Mouse (Mus musculus) limb, embryonic 14.5 days (tissue): Measurements from ENCODE around the gene Rubcnl. TPM values are rescaled to one million over a fixed set of nuclear protein-coding genes. Genes with fewer than 3 reads are reported as not detected.

Experiments
- ATAC-seq: fragments of 200-750 bp; cut with Nextera tagmentation; 2 replicates; pipeline ENCODE4 v1.8.0; 2017; ENCODE audit warnings: low read depth, moderate number of reproducible peaks, moderate TSS enrichment; ENCODE audit not compliant: low FRiP score
- DNase-seq: peaks from one replicate; pipeline ENCODE4 v3.0.0-alpha.2; 2015; ENCODE audit warnings: low spot score
- H3K27ac ChIP-seq: fragments of 300-500 bp; sonication (generic); replicated peaks from 2 replicates; pipeline ENCODE4 v1.5.1; 2014; ENCODE audit warnings: low read depth, mild to moderate bottlenecking, low read length, moderate library complexity, mixed read lengths
- H3K27me3 ChIP-seq: fragments of 300-500 bp; sonication (generic); 2 replicates; pipeline ENCODE4 v1.6.1; 2014; ENCODE audit warnings: low read length, mixed read lengths; ENCODE audit not compliant: control insufficient read depth, insufficient read depth
- H3K36me3 ChIP-seq: fragments of 300-500 bp; sonication (generic); 2 replicates; pipeline ENCODE4 v1.6.1; 2014; ENCODE audit warnings: mild to moderate bottlenecking, low read length, moderate library complexity, mixed read lengths; ENCODE audit not compliant: control insufficient read depth, insufficient read depth
- H3K4me1 ChIP-seq: fragments of 300-500 bp; sonication (generic); 2 replicates; pipeline ENCODE4 v1.6.1; 2014; ENCODE audit warnings: antibody characterized with exemption, low read length, mixed read lengths; ENCODE audit not compliant: control insufficient read depth, insufficient read depth
- H3K4me2 ChIP-seq: fragments of 300-500 bp; sonication (generic); replicated peaks from 2 replicates; pipeline ENCODE4 v1.6.1; 2014; ENCODE audit warnings: low read depth, mild to moderate bottlenecking, low read length, moderate library complexity; ENCODE audit not compliant: severe bottlenecking
- H3K4me3 ChIP-seq: fragments of 300-500 bp; sonication (generic); replicated peaks from 2 replicates; pipeline ENCODE4 v1.5.1; 2014; ENCODE audit warnings: low read length
- H3K9ac ChIP-seq: fragments of 300-500 bp; sonication (generic); 2 replicates; pipeline ENCODE4 v1.6.1; 2014; ENCODE audit warnings: mild to moderate bottlenecking, low read depth, low read length, moderate library complexity; ENCODE audit not compliant: severe bottlenecking
- H3K9me3 ChIP-seq: fragments of 300-500 bp; sonication (generic); 2 replicates; pipeline ENCODE4 v1.6.1; 2016; ENCODE audit warnings: low read length; ENCODE audit not compliant: control insufficient read depth
- POLR2A ChIP-seq: fragments of 200-500 bp; IDR thresholded peaks from 2 replicates; pipeline ENCODE4 v1.8.0; 2012; ENCODE audit warnings: inconsistent platforms, mild to moderate bottlenecking, moderate library complexity, borderline replicate concordance; ENCODE audit not compliant: insufficient read depth, insufficient read length; ENCODE audit errors: extremely low read depth
- WGBS: fragments of 180-500 bp; shearing (Covaris S2); extraction: QIAGEN DNeasy Blood & Tissue Kit; methylation state at CpG from one replicate; pipeline ENCODE4 v1.1.7; 2014; 5-methylcytosine and 5-hydroxymethylcytosine counted together
- polyA plus RNA-seq, 2 experiments: library from polyadenylated mRNA; depleted of rRNA in 1 of 2; stranded (reverse) in 1 of 2; unstranded in 1 of 2; fragments of >200 nt; fragmentation: Nextera tagmentation in 1 of 2; extraction: Ambion mirVana in 1 of 2; gene quantifications; 2 replicates each; pipeline versions ENCODE4 v1.2.1 to v1.2.3; 2012 to 2014

Gene Rubcnl
- polyA plus RNA-seq, 2 experiments, result 1.3 to 1.4 TPM

DNA sequence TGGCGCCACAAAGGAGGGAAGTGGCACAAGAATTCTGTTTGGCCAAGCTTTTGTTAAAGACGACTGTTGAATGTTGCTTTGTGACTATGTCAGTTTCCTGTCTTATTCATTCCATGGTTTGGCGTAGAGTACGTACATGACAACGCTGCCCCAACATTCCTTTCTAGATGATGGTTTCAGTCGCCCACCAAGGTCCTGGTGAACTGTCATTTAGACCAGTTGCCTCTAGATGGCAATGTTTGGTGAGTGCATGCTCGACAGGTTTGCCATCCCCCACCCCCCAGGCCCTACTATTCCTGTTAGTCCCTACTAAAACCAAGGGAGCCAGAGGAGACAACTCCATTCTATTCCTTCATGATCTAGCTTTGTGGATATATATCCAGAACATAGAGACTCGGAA lies 36.6 kb downstream of the Rubcnl start:
- ATAC-seq, result no peak
- no peaks in the 10 kb centered on the region for H3K27me3 ChIP-seq
- WGBS, result 63% methylated on average over 8 of the region's 8 CpGs
- no peak for TF ChIP-seq POLR2A
- H3K27ac ChIP-seq, result no peak overlapping the region
- no peaks in the 10 kb centered on the region for H3K36me3 ChIP-seq
- no peak overlapping the region for H3K4me2 ChIP-seq
- H3K9me3 ChIP-seq, result no peaks in the 10 kb centered on the region
- DNase-seq, result no peak
- H3K4me3 ChIP-seq, result no peak overlapping the region
- no peaks in the 10 kb centered on the region for H3K4me1 ChIP-seq
- H3K9ac ChIP-seq, result no peak overlapping the region

DNA sequence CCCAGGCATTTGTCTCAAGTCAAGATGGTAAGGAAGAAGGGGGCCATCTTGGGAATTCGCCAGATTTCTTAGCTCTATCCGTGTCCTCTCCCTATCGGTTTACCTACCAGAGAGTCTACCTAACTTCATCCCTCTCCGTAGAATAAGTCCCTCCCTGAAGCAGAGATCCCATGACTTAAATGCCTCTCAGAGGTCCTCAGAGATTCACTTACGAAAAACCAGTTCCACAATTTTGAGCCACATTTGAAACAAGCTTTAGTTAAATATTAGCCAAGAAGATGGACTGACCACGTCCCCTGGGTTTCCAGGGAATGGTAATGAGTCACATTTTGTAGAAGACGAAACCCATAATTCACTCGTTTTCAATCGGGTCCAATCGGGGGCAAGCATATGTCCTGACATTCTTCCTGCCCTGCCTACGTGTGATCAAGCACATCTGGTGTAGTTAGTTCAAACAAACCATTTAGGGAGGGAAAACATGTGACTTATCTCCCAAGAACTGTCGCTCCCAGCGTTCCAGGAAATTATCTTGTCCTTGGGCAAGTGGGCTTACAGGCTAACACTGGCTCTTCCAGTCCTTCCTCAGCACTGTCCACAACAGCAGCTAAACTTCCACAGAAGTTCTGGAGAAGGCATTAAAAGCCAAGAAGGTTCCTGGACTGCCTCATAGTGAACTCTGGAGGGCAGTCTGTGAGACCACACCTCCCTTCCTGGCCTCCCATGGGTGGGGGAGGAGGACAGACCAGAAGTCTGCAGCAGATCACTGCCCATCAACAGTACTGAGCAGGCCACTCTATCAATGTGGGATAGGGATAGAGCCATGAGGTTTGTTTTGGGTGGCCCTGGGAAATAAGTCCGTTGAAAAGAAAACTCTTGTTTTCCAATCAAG lies 38.9 kb downstream of the Rubcnl start:
- Histone ChIP-seq H3K9me3 (no peaks in the 10 kb centered on the region), H3K4me1 (no peaks in the 10 kb centered on the region), H3K36me3 (no peaks in the 10 kb centered on the region), H3K4me3 (no peak overlapping the region), H3K27ac (no peak overlapping the region), H3K27me3 (no peaks in the 10 kb centered on the region), H3K9ac (no peak overlapping the region), H3K4me2 (no peak overlapping the region)
- 76% methylated on average over 14 of the region's 14 CpGs for WGBS
- TF ChIP-seq POLR2A, result no peak
- ATAC-seq (no peak), DNase-seq (no peak)

DNA sequence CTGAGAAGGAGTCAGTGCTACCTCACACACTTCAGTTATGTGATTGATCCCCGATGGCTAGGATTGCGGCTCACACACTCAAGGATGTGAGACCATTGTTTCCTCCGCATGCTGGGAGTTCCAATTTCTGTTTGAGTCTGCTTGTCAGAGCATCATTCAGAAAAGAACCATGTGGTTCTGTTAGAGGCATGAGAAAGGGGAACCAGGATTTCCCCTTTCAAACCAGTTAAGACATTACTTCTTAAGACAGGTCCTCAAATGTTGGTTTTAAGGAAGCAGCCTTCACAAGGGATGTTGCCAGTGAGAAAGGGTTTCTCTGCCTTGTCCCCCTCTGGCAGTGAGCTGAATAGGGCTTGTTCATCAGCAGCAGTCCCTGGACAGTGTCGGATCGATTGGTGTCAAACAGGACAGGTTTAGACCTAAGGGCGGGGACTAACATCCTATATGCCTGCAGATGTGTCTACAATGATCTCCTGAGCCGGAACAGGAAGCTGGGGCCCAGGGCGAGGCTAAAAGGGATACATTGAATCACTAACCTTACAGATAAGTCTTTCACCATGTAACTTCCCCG lies 41.1 kb downstream of the Rubcnl start:
- no peak for TF ChIP-seq POLR2A
- ATAC-seq, result no peak
- DNase-seq, result no peak
- WGBS, result 81% methylated on average over 9 of the region's 9 CpGs
- no peaks in the 10 kb centered on the region for H3K36me3 ChIP-seq
- no peak overlapping the region for H3K9ac ChIP-seq
- H3K27me3 ChIP-seq, result no peaks in the 10 kb centered on the region
- H3K4me2 ChIP-seq, result no peak overlapping the region
- no peak overlapping the region for H3K27ac ChIP-seq
- H3K4me1 ChIP-seq, result no peaks in the 10 kb centered on the region
- H3K4me3 ChIP-seq, result no peak overlapping the region
- no peaks in the 10 kb centered on the region for H3K9me3 ChIP-seq

DNA sequence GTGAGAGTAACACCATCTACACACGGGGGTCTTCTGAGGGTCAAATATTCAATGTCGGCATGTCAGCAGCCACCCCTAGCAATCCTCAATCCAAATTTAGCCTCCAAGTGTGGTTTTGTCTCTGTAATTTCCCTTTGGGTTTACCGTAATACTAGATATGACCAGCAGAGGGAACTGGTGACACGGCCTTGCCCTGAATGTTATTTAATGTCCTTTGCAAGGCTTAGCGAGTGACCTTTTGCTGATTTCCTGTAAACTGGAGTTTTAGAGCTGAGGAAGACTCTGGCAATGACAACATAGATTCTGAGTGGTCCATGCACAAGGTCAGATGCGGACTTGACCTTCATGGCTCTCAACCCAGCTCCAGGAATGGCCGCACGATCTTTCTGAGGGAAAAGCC lies 44.7 kb downstream of the Rubcnl start:
- DNase-seq (peak; percentile 38), ATAC-seq (no peak)

DNA sequence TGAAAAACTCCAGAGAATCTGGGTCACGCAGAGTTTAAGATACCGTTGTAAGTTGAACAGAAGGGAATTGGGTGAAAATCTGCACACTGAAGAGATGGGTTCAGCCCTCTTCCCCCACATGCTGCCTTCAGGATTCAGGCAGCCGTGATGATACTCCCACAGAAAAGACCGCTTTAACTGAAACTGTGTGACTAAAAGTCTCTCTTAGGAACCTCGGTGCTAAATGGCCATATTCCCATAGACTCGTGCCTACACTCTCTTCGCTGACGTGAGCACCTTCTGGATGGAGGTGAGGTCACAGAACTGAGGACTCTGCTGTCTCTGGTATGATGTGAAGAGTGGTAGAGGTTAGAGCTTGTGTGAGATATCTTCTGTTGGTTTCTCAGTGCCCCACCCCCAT lies 48.1 kb downstream of the Rubcnl start:
- no peak overlapping the region for H3K9ac ChIP-seq
- ATAC-seq (no peak), DNase-seq (no peak)
- TF ChIP-seq POLR2A, result no peak
- H3K27ac ChIP-seq, result no peak overlapping the region
- H3K36me3 ChIP-seq, result no peaks in the 10 kb centered on the region
- no peaks in the 10 kb centered on the region for H3K27me3 ChIP-seq
- H3K4me2 ChIP-seq, result no peak overlapping the region
- H3K9me3 ChIP-seq, result no peaks in the 10 kb centered on the region
- no peak overlapping the region for H3K4me3 ChIP-seq
- 92% methylated on average over 8 of the region's 8 CpGs for WGBS
- H3K4me1 ChIP-seq, result no peaks in the 10 kb centered on the region

More for the DNA sequence above, 44.7 kb downstream of the Rubcnl start:
- no peaks in the 10 kb centered on the region for H3K27me3 ChIP-seq
- H3K36me3 ChIP-seq, result no peaks in the 10 kb centered on the region
- H3K4me1 ChIP-seq, result no peaks in the 10 kb centered on the region
- H3K9me3 ChIP-seq, result no peaks in the 10 kb centered on the region
- H3K4me2 ChIP-seq, result no peak overlapping the region
- TF ChIP-seq POLR2A, result no peak
- 45% methylated on average over 8 of the region's 8 CpGs for WGBS
- no peak overlapping the region for H3K4me3 ChIP-seq
- H3K27ac ChIP-seq, result no peak overlapping the region
- no peak overlapping the region for H3K9ac ChIP-seq
